26 mouse cellular contexts compared by ENCODE assay signal in the genomic region with DNA sequence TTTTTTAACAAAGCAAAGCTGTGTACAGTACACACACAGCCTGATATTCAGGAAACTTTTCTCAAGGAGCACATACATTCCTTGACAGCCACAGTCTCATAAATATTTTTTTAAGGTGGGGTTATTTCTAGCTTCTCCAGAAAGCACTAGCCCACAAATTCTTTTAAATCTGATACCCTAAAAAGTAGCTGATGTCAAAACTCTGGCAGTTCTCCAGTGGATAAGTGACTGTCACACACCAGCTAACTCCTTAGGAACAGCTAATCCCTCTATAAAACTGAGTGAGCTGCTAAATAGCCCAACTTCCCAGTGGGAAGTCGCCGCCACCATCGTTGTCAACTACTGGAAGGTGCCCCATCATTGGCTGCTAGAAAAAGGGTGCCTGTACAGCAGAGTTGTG. TPM values are rescaled to one million over a fixed set of nuclear protein-coding genes. Genes with fewer than 3 reads are reported as not detected.
DNase-seq lines count a peak whose midpoint lies in the region; ATAC-seq and TF ChIP-seq lines count a peak whose summit lies in the region.
"Had no signal": no experiment of that assay in that cellular context is flagged by ENCODE, and none has a peak within 500 bp of the region (broad histone marks: within the 10 kb centered on the region; RNA-seq: fewer than 3 reads in every experiment).

No protein-coding gene starts in this region.

- no peaks in the 10 kb centered on the region for H3K27me3 ChIP-seq in heart, embryonic 13.5 days (replicated peaks)
- no peaks in the 10 kb centered on the region for H3K27me3 ChIP-seq in lung, embryonic 14.5 days (ENCODE audit: insufficient read depth, low read length)
- H3K27me3 ChIP-seq in lung, postnatal 0 days (replicated peaks; ENCODE audit: insufficient read depth, low read length) = no peaks in the 10 kb centered on the region
- H3K27me3 ChIP-seq: CH12.LX; embryonic facial prominence, embryonic 13.5 days; forebrain, embryonic 13.5 days; hindbrain, embryonic 13.5 days; intestine, embryonic 15.5 days; Patski had no signal

- peaks cover 56% of the 10 kb centered on the region for H3K4me1 ChIP-seq in heart, embryonic 13.5 days
- peaks cover under 1% of the 10 kb centered on the region; the same call in 1 of the 2 replicates for H3K4me1 ChIP-seq in lung, embryonic 14.5 days (ENCODE audit: insufficient read depth)
- no peaks in the 10 kb centered on the region for H3K4me1 ChIP-seq in lung, postnatal 0 days (ENCODE audit: insufficient read depth, low read depth, low read length)
- H3K4me1 ChIP-seq: embryonic facial prominence, embryonic 13.5 days; intestine, embryonic 15.5 days had no signal

- H3K4me2 ChIP-seq in heart, embryonic 13.5 days = no peak overlapping the region
- no peak overlapping the region for H3K4me2 ChIP-seq in lung, embryonic 14.5 days
- no peak overlapping the region for H3K4me2 ChIP-seq in lung, postnatal 0 days (replicated peaks; ENCODE audit: low read depth, low read length)
- H3K4me2 ChIP-seq: embryonic facial prominence, embryonic 13.5 days; forebrain, embryonic 13.5 days; hindbrain, embryonic 13.5 days; intestine, embryonic 15.5 days had no signal

- intact Hi-C loops in gastrocnemius, postnatal 36 days (cut with DNase I) = loop anchor here (5.0 kb wide), 1 partner anchor 33 kb away; no protein-coding TSS in a partner anchor
- intact Hi-C loops in heart, postnatal 36 days (cut with DNase I) = no loop called here

- ATAC-seq in heart, embryonic 13.5 days (ENCODE audit: extremely low read depth, insufficient number of reproducible peaks, low FRiP score, low TSS enrichment) = no peak
- ATAC-seq in lung, embryonic 14.5 days (ENCODE audit: insufficient read depth) = no peak
- no peak for ATAC-seq in lung, postnatal 0 days
- ATAC-seq in activated CD4-positive, CD25-positive, alpha-beta regulatory T cell, adult 4 months = no peak
- ATAC-seq: forebrain, embryonic 13.5 days; forebrain, embryonic 16.5 days; hindbrain, embryonic 16.5 days; intestine, embryonic 15.5 days; Patski had no signal

- H3K9me3 ChIP-seq in heart, embryonic 13.5 days = no peaks in the 10 kb centered on the region
- no peaks in the 10 kb centered on the region for H3K9me3 ChIP-seq in lung, embryonic 14.5 days (ENCODE audit: low read depth, low read length)
- no peaks in the 10 kb centered on the region for H3K9me3 ChIP-seq in lung, postnatal 0 days (ENCODE audit: low read length)
- H3K9me3 ChIP-seq: embryonic facial prominence, embryonic 13.5 days; forebrain, embryonic 10.5 days; forebrain, embryonic 13.5 days; hindbrain, embryonic 10.5 days; hindbrain, embryonic 13.5 days; intestine, embryonic 15.5 days had no signal

- H3K9ac ChIP-seq in heart, embryonic 13.5 days = no peak overlapping the region
- no peak overlapping the region for H3K9ac ChIP-seq in lung, embryonic 14.5 days
- no peak overlapping the region for H3K9ac ChIP-seq in lung, postnatal 0 days (replicated peaks; ENCODE audit: low read depth)
- H3K9ac ChIP-seq: embryonic facial prominence, embryonic 13.5 days; forebrain, embryonic 13.5 days; hindbrain, embryonic 13.5 days; intestine, embryonic 15.5 days had no signal

- 65% methylated on average over 3 of the region's 3 CpGs for WGBS in heart, embryonic 13.5 days
- WGBS in lung, embryonic 14.5 days = 62% methylated on average over 3 of the region's 3 CpGs
- WGBS in lung, postnatal 0 days = 62% methylated on average over 3 of the region's 3 CpGs

- H3K36me3 ChIP-seq in heart, embryonic 13.5 days = no peaks in the 10 kb centered on the region
- H3K36me3 ChIP-seq in lung, embryonic 14.5 days (ENCODE audit: insufficient read depth) = no peaks in the 10 kb centered on the region
- H3K36me3 ChIP-seq in lung, postnatal 0 days (ENCODE audit: insufficient read depth, low read length) = no peaks in the 10 kb centered on the region
- H3K36me3 ChIP-seq: embryonic facial prominence, embryonic 13.5 days; forebrain, embryonic 10.5 days; G1E; hindbrain, embryonic 10.5 days; hindbrain, embryonic 13.5 days; intestine, embryonic 15.5 days had no signal

- TF ChIP-seq CTCF in lung, embryonic 14.5 days (IDR thresholded peaks at IDR 0.05; ENCODE audit: low read depth) = no peak
- TF ChIP-seq CTCF in lung, postnatal 0 days (IDR thresholded peaks at IDR 0.05) = no peak

- H3K4me3 ChIP-seq in heart, embryonic 13.5 days = no peak overlapping the region
- H3K4me3 ChIP-seq in lung, embryonic 14.5 days (ENCODE audit: low read depth, low read length) = no peak overlapping the region
- no peak overlapping the region for H3K4me3 ChIP-seq in lung, postnatal 0 days (ENCODE audit: low read depth, low read length)
- H3K4me3 ChIP-seq: embryonic facial prominence, embryonic 13.5 days; forebrain, embryonic 10.5 days; forebrain, embryonic 13.5 days; hindbrain, embryonic 10.5 days; hindbrain, embryonic 13.5 days; intestine, embryonic 15.5 days had no signal

- DNase-seq in gastrocnemius, adult 18-20 months (ENCODE audit: low spot score) = peak; percentile 59
- no peak for DNase-seq in gastrocnemius, postnatal 36 days
- no peak for DNase-seq in heart, postnatal 36 days
- peak; percentile 46 for DNase-seq in lung, embryonic 14.5 days
- no peak for DNase-seq in lung, postnatal 0 days (ENCODE audit: low spot score)
- DNase-seq: adrenal gland, adult 2 months; adrenal gland, postnatal 14 days; B cell, adult 2 months; cerebellum, adult 11 months; cerebellum, adult 2 months; cerebellum, adult 9-11 months; cerebellum, postnatal 25 days; heart, adult 18-20 months had no signal

- peak overlapping the region; percentile 45; the same call in 1 of the 2 replicates for H3K27ac ChIP-seq in heart, embryonic 13.5 days (replicated peaks)
- H3K27ac ChIP-seq in lung, embryonic 14.5 days (ENCODE audit: low read depth) = no peak overlapping the region
- no peak overlapping the region for H3K27ac ChIP-seq in lung, postnatal 0 days (ENCODE audit: low read length)
- H3K27ac ChIP-seq: embryonic facial prominence, embryonic 13.5 days; forebrain, embryonic 10.5 days; forebrain, embryonic 13.5 days; hindbrain, embryonic 10.5 days; hindbrain, embryonic 13.5 days; intestine, embryonic 15.5 days had no signal

- TF ChIP-seq EP300 in lung, postnatal 0 days (IDR thresholded peaks at IDR 0.05) = no peak

RNA-seq across cellular contexts. Expression of a gene that starts 43.3 kb away (rescaled TPM):
- 10 to 100 TPM; 39.6 to 46.6 TPM for total RNA-seq in gastrocnemius, adult 18-20 months (2021)
- total RNA-seq in gastrocnemius, postnatal 36 days (2021) = 10 to 100 TPM; 19.0 to 31.3 TPM
- 18.5 and 21.5 TPM in 2 replicates for polyA plus RNA-seq in heart, embryonic 13.5 days (2015; fragmentation: Nextera tagmentation; extraction: Ambion mirVana)
- 10 to 100 TPM; 64.9 to 93.1 TPM for total RNA-seq in heart, postnatal 36 days (2021)
- polyA plus RNA-seq in lung, embryonic 14.5 days (2014; fragmentation: Nextera tagmentation; extraction: Ambion mirVana) = 12.4 and 13.0 TPM in 2 replicates
- 8.5 and 11.6 TPM in 2 replicates for polyA plus RNA-seq in lung, postnatal 0 days (2015; fragmentation: Nextera tagmentation; extraction: Ambion mirVana)
- 100 to 1,000 TPM; 118 to 135 TPM for polyA plus RNA-seq in activated CD4-positive, CD25-positive, alpha-beta regulatory T cell, adult 4 months (2017; shearing (Covaris generic))
- polyA plus RNA-seq: G1E had no signal

Comparison
In these comparisons a context has a peak if more than half of its experiments do, and no peak if none do; other contexts are left out.
1. DNase-seq: peak in gastrocnemius, adult 18-20 months (single experiment) and lung, embryonic 14.5 days (single experiment); none in gastrocnemius, postnatal 36 days (0 of 2), heart, postnatal 36 days (0 of 2) and lung, postnatal 0 days (single experiment).